Mouse (Mus musculus): ENCODE data around the gene Rfpl4.
"Not testable (repeated sequence)": the region's sequence is repeated elsewhere in the genome, so short reads cannot be mapped to it uniquely, and the experiment has no call there.

The Rfpl4 gene

GRCm38 (mm10) chr7:5080815-5081214 lies 35.9 kb downstream of the Rfpl4 start:
- no peak for DNase-seq (ENCODE audit: low spot score in 2 of 2)

GRCm38 (mm10) chr7:5080010-5080751 lies 36.6 kb downstream of the Rfpl4 start, which contains the start of gene Epn1:
Gene Epn1, plus strand, starts transcription at chr7:5080235.
- peak; percentile 95 to 97 for DNase-seq (ENCODE audit: low spot score in 2 of 2)

DNA sequence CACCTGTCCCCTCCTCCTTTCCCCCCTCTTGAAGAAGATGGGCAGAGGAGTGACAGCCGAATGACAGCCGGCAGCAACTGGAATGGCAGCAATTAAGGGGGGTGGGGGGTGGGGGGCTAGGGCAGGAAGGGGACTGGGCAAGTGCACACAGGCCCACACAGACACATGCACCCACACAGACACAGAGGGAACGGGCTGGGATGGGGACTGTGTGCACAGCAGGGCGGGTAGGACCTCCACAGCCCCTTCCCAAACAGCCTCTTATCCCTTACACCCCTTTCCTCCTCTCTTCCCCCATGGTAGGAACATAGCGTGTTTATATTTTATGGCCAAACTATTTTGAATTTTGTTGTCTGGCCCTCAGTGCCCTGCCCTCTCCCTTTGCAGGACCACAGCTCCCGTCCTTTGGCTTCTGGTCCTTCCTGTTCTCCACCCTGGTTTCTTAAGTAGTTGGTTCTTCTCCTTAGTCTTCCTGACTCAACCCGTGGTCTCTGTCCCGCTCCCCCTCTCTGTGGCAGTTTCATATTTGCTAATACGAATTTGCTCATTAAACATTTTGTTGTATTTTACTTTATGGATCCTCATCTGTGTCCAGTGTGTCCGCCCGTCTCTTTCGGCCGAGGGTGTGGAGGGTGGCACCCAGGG lies 37.3 kb downstream of the Rfpl4 start:
- not testable (repeated sequence) for DNase-seq (ENCODE audit: low spot score in 2 of 2)

GRCm38 (mm10) chr7:5076931-5077330 lies 39.8 kb downstream of the Rfpl4 start:
- DNase-seq (ENCODE audit: low spot score in 2 of 2) = no peak

DNA sequence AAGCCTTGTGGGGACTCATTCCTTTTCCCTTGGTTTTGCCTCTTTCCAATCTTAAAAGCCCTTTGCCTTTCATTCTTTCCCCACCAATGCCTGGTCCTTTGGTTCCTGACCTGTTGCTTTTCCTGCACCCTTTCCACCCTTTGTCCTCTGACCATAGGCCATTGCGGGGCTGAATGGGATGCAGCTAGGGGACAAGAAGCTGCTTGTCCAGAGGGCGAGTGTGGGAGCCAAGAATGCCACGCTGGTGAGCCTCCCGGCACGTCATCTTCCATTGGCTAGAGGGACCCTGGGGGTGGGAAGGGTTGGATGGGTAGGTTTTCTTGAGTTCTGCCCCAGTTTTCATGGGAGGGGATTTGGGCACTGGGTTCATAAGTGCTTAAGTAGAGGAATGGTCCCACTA lies 41.8 kb downstream of the Rfpl4 start:
- no peak for DNase-seq (ENCODE audit: low spot score in 2 of 2)

GRCm38 (mm10) chr7:5073586-5073985 lies 43.2 kb downstream of the Rfpl4 start:
- no peak for DNase-seq (ENCODE audit: low spot score in 2 of 2)

- no peak for DNase-seq (ENCODE audit: low spot score in 2 of 2)
Observed at GRCm38 (mm10) chr7:5064886-5065285, 51.9 kb downstream of the Rfpl4 start.

- DNase-seq (ENCODE audit: low spot score in 2 of 2) = peak in 1 of 2 experiments; percentile 59
Observed at GRCm38 (mm10) chr7:5062360-5063001, 54.3 kb downstream of the Rfpl4 start.

DNA sequence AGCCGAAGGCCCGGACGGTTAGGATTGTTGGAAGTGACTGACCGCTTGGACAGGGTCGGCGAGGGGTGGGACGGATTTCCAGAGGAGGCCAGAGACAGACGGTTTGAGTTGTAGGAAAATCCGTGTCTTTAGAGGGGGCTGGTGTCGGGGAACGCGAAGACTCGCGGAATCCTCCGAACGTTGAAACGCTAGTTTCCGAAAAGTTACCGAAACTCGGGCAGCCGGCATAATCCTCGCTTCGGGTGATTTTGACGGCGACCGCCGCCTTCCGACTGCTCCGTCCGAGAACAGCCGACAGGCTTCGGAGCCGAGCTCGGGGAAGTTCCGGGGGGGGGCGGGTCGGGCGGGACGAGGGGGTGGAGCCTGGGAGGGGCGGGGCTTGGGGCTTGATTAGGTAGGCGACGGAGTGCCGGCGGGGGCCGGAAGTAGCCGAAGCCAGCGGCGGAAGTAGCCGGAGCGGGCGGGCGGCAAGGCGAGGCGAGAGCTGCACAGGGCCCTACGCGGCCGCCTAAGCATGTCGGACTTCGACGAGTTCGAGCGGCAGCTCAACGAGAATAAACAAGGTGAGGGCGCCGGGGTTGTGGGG lies 54.9 kb downstream of the Rfpl4 start, which contains the start of gene U2af2:
U2af2 (plus strand) TSS at position 370 of the 586 bp plus-strand sequence.
- DNase-seq (ENCODE audit: low spot score in 2 of 2) = peak; percentile 95 to 99

GRCm38 (mm10) chr7:5060944-5061773 lies 55.6 kb downstream of the Rfpl4 start:
- peak; percentile 95 to 96 for DNase-seq (ENCODE audit: low spot score in 2 of 2)

DNA sequence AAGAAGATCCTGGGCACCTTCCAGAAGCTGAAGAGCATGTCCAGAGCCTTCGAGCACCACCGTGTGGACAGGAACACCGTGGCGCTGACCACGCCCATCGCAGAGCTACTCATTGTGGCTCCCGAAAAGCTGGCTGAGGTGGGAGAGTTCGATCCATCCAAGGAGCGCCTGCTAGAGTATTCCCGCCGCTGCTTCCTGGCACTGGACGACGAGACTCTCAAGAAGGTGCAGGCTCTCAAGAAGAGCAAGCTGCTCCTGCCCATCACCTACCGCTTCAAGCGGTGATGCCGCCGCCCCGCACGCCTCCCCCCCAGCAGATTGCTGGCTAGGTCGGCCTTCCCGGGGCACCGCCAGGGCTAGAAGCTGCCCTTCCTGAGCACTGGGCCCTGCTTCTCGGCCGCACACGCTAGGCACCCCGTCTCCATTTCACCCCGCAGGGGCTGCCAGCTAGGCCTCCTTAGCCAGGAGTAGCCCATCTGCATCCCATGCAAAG lies 56.5 kb downstream of the Rfpl4 start:
- DNase-seq (ENCODE audit: low spot score in 2 of 2) = peak; percentile 79 to 89
